Mouse (Mus musculus) stomach, postnatal 0 days (tissue): ENCODE results near the gene Fbf1.
A peak's percentile ranks its signal among the peaks of the same experiment; 100 is the strongest.
"Not testable (repeated sequence)": the region's sequence is repeated elsewhere in the genome, so short reads cannot be mapped to it uniquely, and the experiment has no call there.

Experiments used
- CTCF ChIP-seq: IDR thresholded peaks from 2 replicates; pipeline ENCODE4 v1.5.1; 2016; ENCODE audit warnings: antibody characterized with exemption, low read depth, mild to moderate bottlenecking, moderate library complexity
- EP300 ChIP-seq: optimal IDR thresholded peaks from 2 replicates; pipeline ENCODE3; 2016; ENCODE audit warnings: antibody characterized with exemption

- TF ChIP-seq CTCF, result 0 out of 2 replicates have a peak, but pooled peaks have one; percentile 21
- not testable (repeated sequence) for TF ChIP-seq EP300
Measured at GRCm38 (mm10) chr11:116092959-116093358, 75.0 kb downstream of the Fbf1 start.
